Mouse (Mus musculus) forebrain, postnatal 0 days (tissue): Measurements from ENCODE around the gene Bin2. TPM values are rescaled to one million over a fixed set of nuclear protein-coding genes. Genes with fewer than 3 reads are reported as not detected.

ENCODE experiments used
- ATAC-seq: fragments of 200-750 bp; cut with Nextera tagmentation; 2 replicates; pipeline ENCODE4 v1.8.0; 2017; ENCODE audit warnings: mild to moderate bottlenecking, moderate library complexity
- DNase-seq: peaks from one replicate; pipeline ENCODE4 v3.0.0-alpha.2; 2015
- H3K27ac ChIP-seq: fragments of 300-500 bp; sonication (generic); 2 replicates; pipeline ENCODE4 v1.5.1; 2014; ENCODE audit warnings: low read depth, mild to moderate bottlenecking, antibody characterized with exemption, low read length, moderate library complexity, mixed read lengths
- H3K27me3 ChIP-seq: fragments of 300-500 bp; sonication (generic); 2 replicates; pipeline ENCODE4 v1.6.1; 2014; ENCODE audit warnings: mild to moderate bottlenecking, low read length, mixed read lengths; ENCODE audit not compliant: insufficient read depth
- H3K36me3 ChIP-seq: fragments of 300-500 bp; sonication (generic); 2 replicates; pipeline ENCODE4 v1.6.1; 2014; ENCODE audit warnings: mild to moderate bottlenecking, moderate library complexity; ENCODE audit not compliant: insufficient read depth
- H3K4me1 ChIP-seq: fragments of 300-500 bp; sonication (generic); 2 replicates; pipeline ENCODE4 v1.6.1; 2014; ENCODE audit warnings: antibody characterized with exemption; ENCODE audit not compliant: insufficient read depth
- H3K4me2 ChIP-seq: fragments of 300-500 bp; sonication (generic); 2 replicates; pipeline ENCODE4 v1.6.1; 2014; ENCODE audit warnings: low read depth, mild to moderate bottlenecking, moderate library complexity
- H3K4me3 ChIP-seq: fragments of 300-500 bp; sonication (generic); 2 replicates; pipeline ENCODE4 v1.5.1; 2014; ENCODE audit warnings: low read depth, low read length, mixed read lengths
- H3K9ac ChIP-seq: fragments of 300-500 bp; sonication (generic); 2 replicates; pipeline ENCODE4 v1.6.1; 2014; ENCODE audit warnings: mild to moderate bottlenecking
- H3K9me3 ChIP-seq: fragments of 300-500 bp; sonication (generic); 2 replicates; pipeline ENCODE4 v1.6.1; 2016; ENCODE audit warnings: low read length
- CTCF ChIP-seq: sonication (generic); IDR thresholded peaks from 2 replicates; pipeline ENCODE4 v1.5.1; 2016; ENCODE audit warnings: antibody characterized with exemption, control low read depth, low read depth
- WGBS: fragments of 180-500 bp; shearing (Covaris S2); extraction: QIAGEN DNeasy Blood & Tissue Kit; methylation state at CpG from one replicate; pipeline ENCODE4 v1.1.7; 2014; 5-methylcytosine and 5-hydroxymethylcytosine counted together
- microRNA-seq, 2 experiments: library from miRNA; unstranded; fragments of <30 nt; microRNA quantifications; one replicate each; pipeline ENCODE4; 2016
- polyA plus RNA-seq: library from polyadenylated mRNA; unstranded; fragments of >200 nt; fragmentation: Nextera tagmentation; extraction: Ambion mirVana; gene quantifications from 2 replicates; pipeline ENCODE4 v1.2.1, GENCODE M21; 2015
- total RNA-seq: library from RNA; depleted of rRNA; stranded (reverse); fragments of >200 nt; gene quantifications from 2 replicates; pipeline ENCODE4 v1.2.3, GENCODE M21; 2014; rRNA removed

Bin2 gene
- total and polyA plus RNA-seq, 2 experiments from 2014 or later, result 1.4 TPM

- Histone ChIP-seq H3K36me3 (no peaks in the 10 kb centered on the region), H3K27me3 (no peaks in the 10 kb centered on the region)
Measured at GRCm38 (mm10) chr15:100600047-100600695, 69.2 kb downstream of the Bin2 start.

GRCm38 (mm10) chr15:100599276-100600046, 69.9 kb downstream of the Bin2 start, which contains the start of gene Pou6f1:
Gene Pou6f1 (minus strand): TSS chr15:100599984.
- TF ChIP-seq CTCF, result no peak
- Histone ChIP-seq H3K9me3 (no peaks in the 10 kb centered on the region), H3K27ac (peak within 1 kb of the TSS; percentile 88), H3K9ac (peak within 1 kb of the TSS; percentile 95), H3K27me3 (no peaks in the 10 kb centered on the region), H3K4me2 (peak within 1 kb of the TSS; percentile 93), H3K4me1 (peaks cover 5% of the 10 kb centered on the region; the same call in 1 of the 2 replicates), H3K36me3 (no peaks in the 10 kb centered on the region), H3K4me3 (peak within 1 kb of the TSS; percentile 97)
- DNase-seq, result peak; percentile 57
- WGBS, result under 1% methylated on average over 60 of the region's 76 CpGs
- peak; percentile 50 for ATAC-seq

More at GRCm38 (mm10) chr15:100600047-100600695, 69.2 kb downstream of the Bin2 start:
- WGBS, result 5% methylated on average over 35 of the region's 35 CpGs
- Histone ChIP-seq H3K4me2 (peak overlapping the region; percentile 93), H3K27ac (peak overlapping the region; percentile 88), H3K4me1 (peaks cover 6% of the 10 kb centered on the region; the same call in 1 of the 2 replicates), H3K9me3 (no peaks in the 10 kb centered on the region), H3K4me3 (peak overlapping the region; percentile 97), H3K9ac (peak overlapping the region; percentile 95)
- ATAC-seq (peak; percentile 84), DNase-seq (peak; percentile 93)
- TF ChIP-seq CTCF, result peak; percentile 76

- peaks cover 5% of the 10 kb centered on the region; the same call in 1 of the 2 replicates for H3K4me1 ChIP-seq
- peak; percentile 81 for DNase-seq
- H3K27ac ChIP-seq, result peak overlapping the region; percentile 88
- no peaks in the 10 kb centered on the region for H3K9me3 ChIP-seq
- peak; percentile 66 for ATAC-seq
- 2% methylated on average over 12 of the region's 12 CpGs for WGBS
- peak overlapping the region; percentile 93 for H3K4me2 ChIP-seq
- no peak for TF ChIP-seq CTCF
- H3K27me3 ChIP-seq, result no peaks in the 10 kb centered on the region
- H3K9ac ChIP-seq, result peak overlapping the region; percentile 95
- no peaks in the 10 kb centered on the region for H3K36me3 ChIP-seq
- peak overlapping the region; percentile 97 for H3K4me3 ChIP-seq
Measured at GRCm38 (mm10) chr15:100598883-100599275, 70.5 kb downstream of the Bin2 start.

GRCm38 (mm10) chr15:100598287-100598882, 71.0 kb downstream of the Bin2 start:
- peak overlapping the region; percentile 95; the same call in 1 of the 2 replicates for H3K9ac ChIP-seq
- ATAC-seq (no peak), DNase-seq (no peak)
- no peak for TF ChIP-seq CTCF
- H3K27ac ChIP-seq, result peak overlapping the region; percentile 88
- peak overlapping the region; percentile 97 for H3K4me3 ChIP-seq
- no peaks in the 10 kb centered on the region for H3K9me3 ChIP-seq
- H3K4me2 ChIP-seq, result peak overlapping the region; percentile 93
- 31% methylated on average over 9 of the region's 9 CpGs for WGBS
- no peaks in the 10 kb centered on the region for H3K36me3 ChIP-seq
- H3K27me3 ChIP-seq, result no peaks in the 10 kb centered on the region
- H3K4me1 ChIP-seq, result peaks cover 5% of the 10 kb centered on the region; the same call in 1 of the 2 replicates

- H3K27ac ChIP-seq, result no peak overlapping the region
- H3K9me3 ChIP-seq, result no peaks in the 10 kb centered on the region
- no peaks in the 10 kb centered on the region for H3K27me3 ChIP-seq
- ATAC-seq (no peak), DNase-seq (no peak)
- 94% methylated on average over 6 of the region's 6 CpGs for WGBS
- TF ChIP-seq CTCF, result no peak
- H3K9ac ChIP-seq, result no peak overlapping the region
- no peak overlapping the region for H3K4me3 ChIP-seq
- peaks cover 23% of the 10 kb centered on the region for H3K36me3 ChIP-seq
- no peaks in the 10 kb centered on the region for H3K4me1 ChIP-seq
- no peak overlapping the region for H3K4me2 ChIP-seq
Measured at GRCm38 (mm10) chr15:100592817-100593216, 76.5 kb downstream of the Bin2 start.

Small RNA genes within 50 kb of the gene (microRNA-seq; reads per million reads assigned to microRNA genes)
- gene Mir6961, result 0 reads per million in 2 experiments

Other genes with a start within 250 kb of the Bin2 start
- 0.08 TPM in 1 of 2 replicates, not detected in the other for gene Gm5475, start 247.4 kb downstream of the Bin2 start, total RNA-seq
- gene Gm5475, start 247.4 kb downstream of the Bin2 start, polyA plus RNA-seq, result 0.09 and 0.10 TPM in 2 replicates
- 23.2 and 36.8 TPM in 2 replicates for gene Slc11a2, start 244.5 kb downstream of the Bin2 start, total RNA-seq
- 17.2 and 17.6 TPM in 2 replicates for gene Slc11a2, start 244.5 kb downstream of the Bin2 start, polyA plus RNA-seq
- 70.5 and 87.8 TPM in 2 replicates for gene Letmd1, start 200.5 kb downstream of the Bin2 start, total RNA-seq
- 45.3 and 52.5 TPM in 2 replicates for gene Letmd1, start 200.5 kb downstream of the Bin2 start, polyA plus RNA-seq
- gene Csrnp2, start 174.1 kb downstream of the Bin2 start, total RNA-seq, result 56.8 and 67.1 TPM in 2 replicates
- 29.4 and 36.3 TPM in 2 replicates for gene Csrnp2, start 174.1 kb downstream of the Bin2 start, polyA plus RNA-seq
- gene Tfcp2, start 117.5 kb downstream of the Bin2 start, total RNA-seq, result 25.5 and 34.5 TPM in 2 replicates
- 18.2 and 29.0 TPM in 2 replicates for gene Tfcp2, start 117.5 kb downstream of the Bin2 start, polyA plus RNA-seq
- gene Pou6f1, start 69.6 kb downstream of the Bin2 start, total RNA-seq, result 72.4 and 77.4 TPM in 2 replicates
- gene Pou6f1, start 69.6 kb downstream of the Bin2 start, polyA plus RNA-seq, result 32.2 and 33.3 TPM in 2 replicates
- 81.9 and 92.3 TPM in 2 replicates for gene Dazap2, start 54.2 kb downstream of the Bin2 start, total RNA-seq
- 162 and 190 TPM in 2 replicates for gene Dazap2, start 54.2 kb downstream of the Bin2 start, polyA plus RNA-seq
- 2.3 and 6.2 TPM in 2 replicates for gene Smagp, start 32.6 kb downstream of the Bin2 start, total RNA-seq
- gene Smagp, start 32.6 kb downstream of the Bin2 start, polyA plus RNA-seq, result 3.9 TPM in 2 replicates
- gene Cela1, start 18.4 kb upstream of the Bin2 start, total RNA-seq, result 0.62 and 5.1 TPM in 2 replicates
- gene Cela1, start 18.4 kb upstream of the Bin2 start, polyA plus RNA-seq, result 0.81 and 1.2 TPM in 2 replicates
- 0.77 and 1.5 TPM in 2 replicates for gene Galnt6, start 59.8 kb upstream of the Bin2 start, total RNA-seq
- 0.24 and 0.47 TPM in 2 replicates for gene Galnt6, start 59.8 kb upstream of the Bin2 start, polyA plus RNA-seq
- gene Slc4a8, start 92.2 kb upstream of the Bin2 start, total RNA-seq, result 17.8 and 38.3 TPM in 2 replicates
- gene Slc4a8, start 92.2 kb upstream of the Bin2 start, polyA plus RNA-seq, result 30.3 and 31.2 TPM in 2 replicates
- gene Scn8a, start 200.3 kb upstream of the Bin2 start, total RNA-seq, result 22.1 and 26.9 TPM in 2 replicates
- 11.7 and 15.5 TPM in 2 replicates for gene Scn8a, start 200.3 kb upstream of the Bin2 start, polyA plus RNA-seq